Mouse (Mus musculus) heart, embryonic 13.5 days (tissue): Measurements from ENCODE around the gene Pde8b. TPM values are rescaled to one million over a fixed set of nuclear protein-coding genes. Genes with fewer than 3 reads are reported as not detected.

Experiments
- ATAC-seq: fragments of 200-750 bp; cut with Nextera tagmentation; 2 replicates; pipeline ENCODE4 v1.8.0; 2017; ENCODE audit warnings: moderate TSS enrichment; ENCODE audit not compliant: insufficient number of reproducible peaks, low FRiP score, low TSS enrichment; ENCODE audit errors: extremely low read depth
- H3K27ac ChIP-seq: fragments of 300-500 bp; sonication (generic); replicated peaks from 2 replicates; pipeline ENCODE4 v1.5.1; 2015; ENCODE audit warnings: moderate library complexity, mild to moderate bottlenecking, inconsistent platforms
- H3K27me3 ChIP-seq: fragments of 300-500 bp; sonication (generic); replicated peaks from 2 replicates; pipeline ENCODE4 v1.6.1; 2015; ENCODE audit warnings: mild to moderate bottlenecking, inconsistent platforms
- H3K36me3 ChIP-seq: fragments of 300-500 bp; sonication (generic); 2 replicates; pipeline ENCODE4 v1.6.1; 2015; ENCODE audit warnings: mild to moderate bottlenecking, inconsistent platforms
- H3K4me1 ChIP-seq: fragments of 300-500 bp; sonication (generic); 2 replicates; pipeline ENCODE4 v1.6.1; 2015; ENCODE audit warnings: inconsistent platforms
- H3K4me2 ChIP-seq: fragments of 300-500 bp; sonication (generic); 2 replicates; pipeline ENCODE4 v1.6.1; 2015; ENCODE audit warnings: inconsistent platforms, mild to moderate bottlenecking, moderate library complexity
- H3K4me3 ChIP-seq: fragments of 300-500 bp; sonication (generic); 2 replicates; pipeline ENCODE4 v1.5.1; 2015; ENCODE audit warnings: moderate library complexity, mild to moderate bottlenecking, inconsistent platforms
- H3K9ac ChIP-seq: fragments of 300-500 bp; sonication (generic); 2 replicates; pipeline ENCODE4 v1.6.1; 2015; ENCODE audit warnings: inconsistent platforms, mild to moderate bottlenecking, moderate library complexity
- H3K9me3 ChIP-seq: fragments of 300-500 bp; sonication (generic); 2 replicates; pipeline ENCODE4 v1.6.1; 2016; ENCODE audit warnings: inconsistent platforms
- WGBS: fragments of 180-500 bp; shearing (Covaris S2); methylation state at CpG from one replicate; pipeline ENCODE4 v1.1.7; 2015; ENCODE audit warnings: mixed read lengths; 5-methylcytosine and 5-hydroxymethylcytosine counted together
- polyA plus RNA-seq: library from polyadenylated mRNA; unstranded; fragments of >200 nt; fragmentation: Nextera tagmentation; extraction: Ambion mirVana; gene quantifications from 2 replicates; pipeline ENCODE4 v1.2.1, GENCODE M21; 2015

The Pde8b gene
- polyA plus RNA-seq, 1 experiment from 2014 or later = 0.55 TPM

DNA sequence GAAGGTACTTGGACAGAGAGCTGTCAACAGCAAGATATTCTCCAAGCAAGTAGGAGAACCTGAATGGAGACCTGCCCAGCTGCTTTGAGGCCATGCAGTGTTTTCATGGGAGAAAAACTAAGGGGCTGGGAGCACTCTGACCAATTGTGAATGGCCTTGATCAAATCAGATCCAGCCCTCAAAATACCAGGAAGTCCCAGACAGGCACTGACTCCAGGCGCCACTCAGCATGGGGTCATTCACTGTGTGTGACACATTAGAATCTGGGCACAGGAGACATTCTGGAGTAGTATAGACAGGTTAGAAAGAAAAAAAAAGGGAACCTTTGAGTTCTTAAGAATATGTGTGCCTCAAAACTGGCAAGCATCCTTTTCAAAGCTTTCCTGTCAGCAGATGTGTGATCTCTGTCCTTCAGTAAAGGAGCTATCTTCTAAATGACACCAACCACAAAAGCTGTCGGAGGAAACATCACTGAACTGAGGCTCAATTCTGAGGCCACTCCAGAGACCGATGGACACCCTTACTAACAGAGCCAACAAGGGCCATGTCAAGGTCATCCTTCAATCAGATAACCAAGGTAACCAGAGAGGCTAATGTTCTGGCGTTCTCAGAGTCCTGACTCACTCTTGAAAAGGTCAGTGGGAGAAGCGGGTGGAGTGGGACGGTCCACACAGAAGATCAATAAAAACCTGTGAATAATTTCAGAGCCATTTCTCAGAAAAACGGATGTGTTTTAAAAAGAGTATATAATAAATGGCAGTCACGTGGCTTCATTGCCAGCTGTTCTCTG lies 151.0 kb downstream of the Pde8b start:
- Histone ChIP-seq H3K27ac (no peak overlapping the region), H3K4me1 (no peaks in the 10 kb centered on the region), H3K9me3 (no peaks in the 10 kb centered on the region), H3K36me3 (no peaks in the 10 kb centered on the region), H3K4me2 (no peak overlapping the region), H3K27me3 (no peaks in the 10 kb centered on the region), H3K9ac (no peak overlapping the region), H3K4me3 (no peak overlapping the region)
- 61% methylated on average over 8 of the region's 8 CpGs for WGBS
- no peak for ATAC-seq

DNA sequence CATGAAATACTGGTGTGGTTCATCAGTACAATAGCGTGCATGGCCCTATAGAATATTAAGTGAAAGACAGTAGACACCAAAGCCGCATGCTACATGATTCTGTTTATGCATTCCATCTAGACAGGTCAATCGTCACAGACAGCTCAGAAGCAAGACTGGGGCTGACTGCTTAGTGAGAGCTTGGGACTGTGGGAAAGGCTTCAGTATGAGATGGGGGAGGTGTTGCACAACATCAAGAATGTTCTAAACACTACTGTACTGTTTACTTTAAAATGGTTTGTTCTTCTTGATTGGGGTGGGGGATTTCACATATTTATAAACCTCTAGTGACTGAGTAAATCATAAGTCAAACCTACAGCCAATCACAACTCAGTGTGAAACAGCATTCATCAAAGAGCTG lies 153.5 kb downstream of the Pde8b start:
- Histone ChIP-seq H3K27me3 (no peaks in the 10 kb centered on the region), H3K36me3 (no peaks in the 10 kb centered on the region), H3K9me3 (no peaks in the 10 kb centered on the region), H3K4me3 (no peak overlapping the region), H3K4me1 (no peaks in the 10 kb centered on the region), H3K9ac (no peak overlapping the region), H3K27ac (no peak overlapping the region), H3K4me2 (no peak overlapping the region)
- 70% methylated on average over 3 of the region's 3 CpGs for whole genome bisulfite sequencing
- ATAC-seq = no peak

DNA sequence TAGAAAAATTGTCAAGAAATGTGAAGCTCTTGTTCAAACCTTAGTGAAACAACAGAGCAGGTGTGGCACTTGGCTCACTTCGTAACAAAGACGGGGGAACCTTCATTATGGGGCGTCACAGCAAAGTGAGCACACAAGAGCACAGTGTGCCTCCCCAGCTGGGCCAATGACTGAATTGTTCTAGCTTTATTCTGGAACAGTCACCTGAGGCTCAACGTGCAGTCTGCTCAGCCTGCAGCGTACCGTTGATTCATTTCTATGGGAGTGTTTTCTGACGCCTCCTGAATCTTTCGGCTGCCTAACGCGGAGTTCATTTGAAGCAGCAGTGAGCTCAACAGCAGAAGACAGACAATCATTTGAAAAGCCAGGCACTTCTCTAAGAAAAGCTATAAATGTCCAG lies 154.3 kb downstream of the Pde8b start:
- Histone ChIP-seq H3K27ac (no peak overlapping the region), H3K9ac (no peak overlapping the region), H3K27me3 (no peaks in the 10 kb centered on the region), H3K4me2 (no peak overlapping the region), H3K4me3 (no peak overlapping the region), H3K9me3 (no peaks in the 10 kb centered on the region), H3K36me3 (no peaks in the 10 kb centered on the region), H3K4me1 (no peaks in the 10 kb centered on the region)
- WGBS = 69% methylated on average over 10 of the region's 10 CpGs
- ATAC-seq = no peak

DNA sequence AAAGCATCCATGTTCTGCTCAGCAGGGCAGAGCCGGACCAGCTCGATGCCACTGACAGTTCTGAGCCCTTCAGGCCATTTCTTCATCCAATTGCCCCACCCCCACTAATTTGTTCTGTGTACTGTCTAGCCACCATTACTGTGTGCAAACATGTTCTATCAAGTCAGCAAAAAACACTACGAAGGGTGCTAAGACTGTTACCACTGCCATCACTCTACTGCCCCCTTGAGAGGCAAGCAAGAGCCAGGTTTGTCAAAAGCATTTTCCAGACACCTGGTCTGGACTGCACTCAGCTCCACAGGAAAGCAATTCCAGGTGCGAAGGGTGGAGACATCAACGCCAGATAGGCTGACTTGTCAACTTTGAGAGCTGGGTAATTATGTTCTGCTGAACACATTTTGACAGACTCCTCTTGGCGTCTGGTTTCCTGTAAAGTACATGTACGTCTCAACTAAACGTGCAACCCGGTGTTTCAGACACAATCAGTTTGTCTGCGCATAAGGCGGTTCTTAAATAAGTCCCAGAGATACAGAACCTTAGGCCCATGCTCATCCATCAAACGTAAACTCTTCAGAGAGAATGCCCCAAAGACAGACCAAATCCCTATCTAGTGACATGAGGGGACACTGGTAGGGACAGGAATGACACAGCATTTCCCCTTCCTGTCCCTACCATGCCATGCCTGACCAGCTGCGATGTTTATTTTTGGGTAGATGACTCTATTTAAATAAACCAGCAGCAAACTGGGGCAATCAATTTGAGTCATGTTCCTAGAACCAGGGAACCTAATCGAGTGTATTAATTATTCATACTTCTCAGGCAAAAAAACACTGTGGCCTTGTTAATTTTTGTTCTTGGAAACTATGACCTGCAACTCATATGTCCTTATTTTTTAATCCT lies 158.3 kb downstream of the Pde8b start:
- ATAC-seq = no peak

DNA sequence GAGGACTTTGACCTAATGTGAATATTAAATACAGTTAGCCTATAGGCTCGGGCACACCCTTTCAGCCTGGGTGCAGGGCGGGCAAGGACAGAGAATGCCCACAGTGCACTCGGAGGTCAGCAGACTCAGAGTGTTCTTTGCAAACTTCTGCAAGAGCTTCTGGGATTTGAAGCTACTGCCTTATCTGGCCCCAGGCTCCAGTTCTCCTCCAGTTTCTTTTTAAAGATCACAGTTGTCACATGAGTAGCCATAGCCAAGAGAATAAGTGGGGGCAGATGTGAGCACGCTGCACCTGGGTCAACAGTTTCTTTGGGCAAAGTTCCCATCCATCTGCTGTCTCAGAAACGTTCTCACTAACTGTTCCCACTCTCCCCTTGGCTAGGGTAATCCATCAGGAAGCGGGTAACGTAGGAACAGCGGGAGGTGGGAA lies 162.8 kb downstream of the Pde8b start:
- Histone ChIP-seq H3K4me1 (peaks cover 9% of the 10 kb centered on the region), H3K36me3 (no peaks in the 10 kb centered on the region), H3K27ac (no peak overlapping the region), H3K4me3 (no peak overlapping the region), H3K27me3 (no peaks in the 10 kb centered on the region), H3K9ac (no peak overlapping the region), H3K9me3 (no peaks in the 10 kb centered on the region), H3K4me2 (0 out of 2 replicates have a peak overlapping the region, but pooled peaks have one; percentile 13)
- ATAC-seq = no peak
- 50% methylated on average over 8 of the region's 8 CpGs for WGBS

More for the DNA sequence above, 158.3 kb downstream of the Pde8b start:
- WGBS = 71% methylated on average over 14 of the region's 14 CpGs
- H3K9me3 ChIP-seq = no peaks in the 10 kb centered on the region
- no peaks in the 10 kb centered on the region for H3K27me3 ChIP-seq
- peaks cover 9% of the 10 kb centered on the region for H3K4me1 ChIP-seq
- H3K4me2 ChIP-seq = no peak overlapping the region
- no peak overlapping the region for H3K9ac ChIP-seq
- H3K36me3 ChIP-seq = no peaks in the 10 kb centered on the region
- H3K4me3 ChIP-seq = no peak overlapping the region
- no peak overlapping the region for H3K27ac ChIP-seq

DNA sequence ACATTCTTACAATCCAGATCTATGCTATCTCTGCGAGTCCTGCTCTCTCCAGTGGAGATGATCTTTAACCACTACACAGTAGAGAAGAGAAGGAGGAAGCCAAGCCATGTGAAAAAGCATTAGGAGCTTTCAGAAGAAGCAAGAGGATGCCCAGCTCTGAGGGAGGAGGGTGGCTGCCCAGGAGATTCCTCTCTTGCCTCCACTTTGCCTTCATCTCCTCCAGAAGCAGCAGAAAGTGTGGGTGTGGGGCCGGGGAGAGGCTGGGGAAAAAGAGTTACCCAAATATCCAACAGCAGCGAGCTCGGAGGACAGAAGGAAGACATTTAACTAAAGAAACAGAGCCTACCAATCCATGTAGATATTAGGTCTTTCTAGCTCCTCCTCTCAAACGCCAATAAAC lies 164.1 kb downstream of the Pde8b start:
- Histone ChIP-seq H3K9ac (no peak overlapping the region), H3K9me3 (no peaks in the 10 kb centered on the region), H3K4me1 (peaks cover 15% of the 10 kb centered on the region), H3K4me3 (no peak overlapping the region), H3K27me3 (no peaks in the 10 kb centered on the region), H3K36me3 (no peaks in the 10 kb centered on the region), H3K27ac (no peak overlapping the region), H3K4me2 (no peak overlapping the region)
- no peak for ATAC-seq
- WGBS = 77% methylated on average over 5 of the region's 5 CpGs

DNA sequence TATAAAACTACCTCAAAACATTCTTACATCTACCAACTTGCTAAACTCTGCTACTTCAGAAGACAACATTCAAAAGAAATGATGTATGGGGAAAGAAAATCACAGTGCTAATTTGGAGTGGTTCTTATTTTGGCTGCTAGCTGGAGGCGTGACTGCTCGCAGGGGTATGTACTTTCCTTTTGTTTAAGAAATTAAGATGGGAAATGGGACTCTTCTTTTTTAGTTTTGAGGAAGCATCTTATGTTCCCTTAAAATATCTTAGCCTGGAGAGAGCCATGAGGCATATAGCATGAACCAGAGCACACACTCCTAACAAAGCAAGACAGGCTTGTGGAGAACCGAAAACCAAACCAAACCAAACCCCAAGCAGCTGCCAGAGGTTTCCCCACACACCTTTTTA lies 167.5 kb downstream of the Pde8b start:
- no peak overlapping the region for H3K4me3 ChIP-seq
- ATAC-seq = no peak
- no peak overlapping the region for H3K27ac ChIP-seq
- H3K36me3 ChIP-seq = no peaks in the 10 kb centered on the region
- no peaks in the 10 kb centered on the region for H3K9me3 ChIP-seq
- 82% methylated on average over 3 of the region's 3 CpGs for WGBS
- H3K4me2 ChIP-seq = no peak overlapping the region
- peaks cover 16% of the 10 kb centered on the region for H3K4me1 ChIP-seq
- no peaks in the 10 kb centered on the region for H3K27me3 ChIP-seq
- no peak overlapping the region for H3K9ac ChIP-seq

DNA sequence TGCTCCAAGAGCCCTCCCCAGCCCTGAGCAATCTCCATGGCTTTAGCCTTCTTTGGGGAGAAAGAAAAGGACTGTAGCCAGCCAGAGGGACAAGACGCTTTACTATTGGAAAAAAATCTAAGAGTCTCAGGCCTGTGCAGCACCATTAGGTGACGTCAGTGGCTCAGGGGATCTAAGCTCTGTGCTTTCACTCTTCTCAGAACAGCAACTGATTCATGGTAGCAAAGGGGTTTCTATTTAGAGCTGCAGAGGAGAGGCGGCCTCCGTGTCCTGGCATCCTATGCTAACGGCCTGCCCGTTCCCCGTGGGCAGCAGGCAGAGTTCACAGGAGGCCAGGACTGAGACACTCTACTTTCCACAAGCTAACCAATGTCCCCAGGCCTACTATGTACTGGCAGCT lies 169.1 kb downstream of the Pde8b start:
- WGBS = 57% methylated on average over 7 of the region's 7 CpGs
- no peak for ATAC-seq

DNA sequence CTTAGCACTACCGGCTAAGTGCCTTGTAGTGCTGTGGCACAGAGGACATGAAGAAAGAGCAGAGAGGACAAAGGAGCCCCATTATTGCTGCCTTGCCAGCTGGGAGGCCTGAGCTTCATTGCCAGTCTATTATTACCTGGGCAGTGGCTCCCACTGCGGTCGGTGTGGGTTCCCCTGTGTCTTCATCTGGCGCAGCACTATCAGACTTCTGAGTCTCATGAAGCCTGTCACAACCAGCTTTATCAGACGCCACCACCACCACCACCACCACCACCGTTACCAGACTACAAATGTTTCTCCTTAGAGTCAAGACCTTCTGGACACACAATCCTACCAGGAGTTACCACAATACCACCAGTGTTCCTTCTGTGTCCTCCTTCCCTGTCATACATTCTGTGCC lies 171.6 kb downstream of the Pde8b start:
- H3K4me3 ChIP-seq = no peak overlapping the region
- H3K36me3 ChIP-seq = no peaks in the 10 kb centered on the region
- WGBS = 62% methylated on average over 6 of the region's 6 CpGs
- H3K27me3 ChIP-seq = no peaks in the 10 kb centered on the region
- H3K27ac ChIP-seq = no peak overlapping the region
- no peaks in the 10 kb centered on the region for H3K9me3 ChIP-seq
- ATAC-seq = no peak
- no peak overlapping the region for H3K4me2 ChIP-seq
- no peak overlapping the region for H3K9ac ChIP-seq
- H3K4me1 ChIP-seq = peaks cover 9% of the 10 kb centered on the region; the same call in 1 of the 2 replicates

More for the DNA sequence above, 169.1 kb downstream of the Pde8b start:
- Histone ChIP-seq H3K36me3 (no peaks in the 10 kb centered on the region), H3K4me1 (peaks cover 9% of the 10 kb centered on the region; the same call in 1 of the 2 replicates), H3K4me3 (no peak overlapping the region), H3K9me3 (no peaks in the 10 kb centered on the region), H3K27me3 (no peaks in the 10 kb centered on the region), H3K27ac (no peak overlapping the region), H3K9ac (peak overlapping the region; percentile 45; the same call in 1 of the 2 replicates), H3K4me2 (0 out of 2 replicates have a peak overlapping the region, but pooled peaks have one; percentile 9)

DNA sequence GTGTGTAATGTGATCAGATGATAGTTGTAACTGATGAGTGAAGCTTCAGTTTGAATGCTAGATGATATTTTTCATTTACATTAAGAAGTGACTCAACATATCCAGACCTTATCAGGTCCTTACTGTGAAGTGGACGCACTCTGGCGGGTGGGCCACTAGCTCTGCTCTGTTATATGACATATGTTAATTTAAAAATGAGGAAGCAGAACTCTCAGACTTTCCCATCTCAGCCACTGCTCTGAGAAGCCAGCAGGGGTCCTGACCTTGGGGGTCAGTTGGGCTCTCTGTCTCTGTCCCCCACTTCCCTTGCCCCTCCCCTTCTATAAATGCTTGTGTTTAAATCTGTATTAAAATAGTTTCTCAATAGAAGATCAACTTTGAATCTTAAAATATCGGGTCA lies 172.4 kb downstream of the Pde8b start:
- H3K4me2 ChIP-seq = no peak overlapping the region
- H3K4me3 ChIP-seq = no peak overlapping the region
- no peaks in the 10 kb centered on the region for H3K27me3 ChIP-seq
- WGBS = 75% methylated on average over 3 of the region's 3 CpGs
- H3K36me3 ChIP-seq = no peaks in the 10 kb centered on the region
- no peak for ATAC-seq
- H3K27ac ChIP-seq = no peak overlapping the region
- no peak overlapping the region for H3K9ac ChIP-seq
- peaks cover 9% of the 10 kb centered on the region; the same call in 1 of the 2 replicates for H3K4me1 ChIP-seq
- no peaks in the 10 kb centered on the region for H3K9me3 ChIP-seq

DNA sequence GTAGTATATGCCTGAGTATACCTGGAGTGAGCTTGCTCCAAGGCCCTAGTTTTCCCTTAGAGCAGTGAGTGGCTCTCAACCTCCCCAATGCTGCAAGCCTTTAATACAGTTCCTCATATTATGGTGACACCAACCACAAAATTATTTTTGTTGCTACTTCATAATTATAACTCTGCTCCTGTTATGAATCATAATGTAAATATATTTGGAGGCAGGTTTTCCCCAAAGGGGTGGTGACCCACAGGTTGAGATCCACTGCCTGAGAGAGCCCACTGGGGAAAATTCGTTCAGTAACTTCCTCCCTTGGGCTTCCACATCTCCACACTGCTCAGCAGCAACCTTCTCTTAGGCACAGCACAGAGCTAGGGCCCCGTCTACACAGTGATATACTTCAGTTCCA lies 174.0 kb downstream of the Pde8b start:
- no peak overlapping the region for H3K27ac ChIP-seq
- no peak overlapping the region for H3K4me3 ChIP-seq
- no peaks in the 10 kb centered on the region for H3K27me3 ChIP-seq
- WGBS = 69% methylated on average over 2 of the region's 2 CpGs
- no peak overlapping the region for H3K9ac ChIP-seq
- H3K4me2 ChIP-seq = no peak overlapping the region
- H3K36me3 ChIP-seq = no peaks in the 10 kb centered on the region
- 0 out of 2 replicates have a peak, but pooled peaks cover 2% of the 10 kb centered on the region for H3K9me3 ChIP-seq
- ATAC-seq = no peak
- H3K4me1 ChIP-seq = peaks cover 4% of the 10 kb centered on the region; the same call in 1 of the 2 replicates
